Mouse (Mus musculus) intestine, postnatal 0 days (tissue): ENCODE measurements around the gene Men1. TPM values are rescaled to one million over a fixed set of nuclear protein-coding genes. Genes with fewer than 3 reads are reported as not detected.

Experiments used
- ATAC-seq: fragments of 200-750 bp; cut with Nextera tagmentation; 2 replicates; pipeline ENCODE4 v1.8.0; 2017; ENCODE audit warnings: mild to moderate bottlenecking, moderate TSS enrichment, moderate library complexity
- H3K27ac ChIP-seq: fragments of 300-500 bp; sonication (generic); 2 replicates; pipeline ENCODE4 v1.5.1; 2014; ENCODE audit warnings: mild to moderate bottlenecking, low read depth, low read length, moderate library complexity
- H3K27me3 ChIP-seq: fragments of 300-500 bp; sonication (generic); replicated peaks from 2 replicates; pipeline ENCODE4 v1.6.1; 2014; ENCODE audit warnings: low read length, mixed read lengths; ENCODE audit not compliant: control insufficient read depth, insufficient read depth
- H3K36me3 ChIP-seq: fragments of 300-500 bp; sonication (generic); 2 replicates; pipeline ENCODE4 v1.6.1; 2014; ENCODE audit warnings: mild to moderate bottlenecking, moderate library complexity; ENCODE audit not compliant: control insufficient read depth, insufficient read depth
- H3K4me1 ChIP-seq: fragments of 300-500 bp; sonication (generic); replicated peaks from 2 replicates; pipeline ENCODE4 v1.6.1; 2014; ENCODE audit warnings: antibody characterized with exemption, low read length, mixed read lengths; ENCODE audit not compliant: control insufficient read depth, insufficient read depth
- H3K4me2 ChIP-seq: fragments of 300-500 bp; sonication (generic); replicated peaks from 2 replicates; pipeline ENCODE4 v1.6.1; 2014; ENCODE audit warnings: low read depth, mild to moderate bottlenecking, moderate library complexity
- H3K4me3 ChIP-seq: fragments of 300-500 bp; sonication (generic); 2 replicates; pipeline ENCODE4 v1.5.1; 2014; ENCODE audit warnings: low read depth, low read length
- H3K9ac ChIP-seq: fragments of 300-500 bp; sonication (generic); 2 replicates; pipeline ENCODE4 v1.6.1; 2014; ENCODE audit warnings: mild to moderate bottlenecking, low read depth, low read length
- H3K9me3 ChIP-seq: fragments of 300-500 bp; sonication (generic); 2 replicates; pipeline ENCODE4 v1.6.1; 2016; ENCODE audit warnings: mixed run types; ENCODE audit not compliant: control insufficient read depth
- CTCF ChIP-seq: sonication (generic); IDR thresholded peaks from 2 replicates; pipeline ENCODE4 v1.5.1; 2016; ENCODE audit warnings: low read depth, mild to moderate bottlenecking, control low read depth, antibody characterized with exemption, moderate library complexity
- WGBS: fragments of 180-500 bp; shearing (Covaris S2); extraction: QIAGEN DNeasy Blood & Tissue Kit; methylation state at CpG from one replicate; pipeline ENCODE4 v1.1.7; 2014; 5-methylcytosine and 5-hydroxymethylcytosine counted together
- polyA plus RNA-seq: library from polyadenylated mRNA; unstranded; fragments of >200 nt; fragmentation: Nextera tagmentation; extraction: Ambion mirVana; gene quantifications from 2 replicates; pipeline ENCODE4 v1.2.1, GENCODE M21; 2015

The Men1 gene
- polyA plus RNA-seq, 1 experiment from 2014 or later, result 17.1 TPM

DNA sequence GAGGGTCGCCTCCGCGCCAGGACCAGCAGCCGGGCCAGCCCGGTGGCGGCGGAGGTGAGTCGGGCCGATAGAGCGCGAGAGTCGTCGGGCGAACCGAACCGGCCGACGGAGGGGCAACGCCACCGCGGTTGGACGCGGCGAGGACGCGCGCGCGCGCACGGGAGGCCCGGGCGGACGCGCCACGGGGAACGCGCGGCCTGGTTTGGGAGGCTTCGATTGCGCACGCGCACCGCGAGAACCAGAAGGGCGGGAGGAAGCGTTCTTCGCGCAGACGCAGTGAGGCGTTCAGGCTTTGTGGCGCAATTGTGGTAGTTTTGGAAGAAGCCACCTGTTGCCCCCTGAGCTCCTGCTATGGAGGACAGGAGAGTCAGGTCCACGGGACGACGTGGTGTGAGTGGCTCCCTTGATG is 29.5 kb downstream of the Men1 start:
- Histone ChIP-seq H3K4me2 (peak overlapping the region; percentile 74), H3K27ac (peak overlapping the region; percentile 99), H3K9ac (peak overlapping the region; percentile 96), H3K27me3 (no peaks in the 10 kb centered on the region), H3K36me3 (peaks cover 33% of the 10 kb centered on the region), H3K4me3 (peak overlapping the region; percentile 88), H3K4me1 (peaks cover 3% of the 10 kb centered on the region; the same call in 1 of the 2 replicates), H3K9me3 (no peaks in the 10 kb centered on the region)
- under 1% methylated on average over 47 of the region's 55 CpGs for WGBS
- 0 out of 2 replicates have a peak, but pooled peaks have one; percentile 3 for ATAC-seq
- no peak; the same call in 1 of the 2 replicates for TF ChIP-seq CTCF

GRCm38 (mm10) chr19:6364842-6365241 is 30.1 kb downstream of the Men1 start:
- no peak overlapping the region for H3K27ac ChIP-seq
- peaks cover 38% of the 10 kb centered on the region for H3K36me3 ChIP-seq
- no peak for TF ChIP-seq CTCF
- H3K4me1 ChIP-seq, result peaks cover 3% of the 10 kb centered on the region; the same call in 1 of the 2 replicates
- peak overlapping the region; percentile 74 for H3K4me2 ChIP-seq
- WGBS, result 2% methylated on average over 2 of the region's 2 CpGs
- H3K9me3 ChIP-seq, result no peaks in the 10 kb centered on the region
- peak overlapping the region; percentile 88 for H3K4me3 ChIP-seq
- H3K9ac ChIP-seq, result peak overlapping the region; percentile 96
- no peaks in the 10 kb centered on the region for H3K27me3 ChIP-seq
- ATAC-seq, result no peak

DNA sequence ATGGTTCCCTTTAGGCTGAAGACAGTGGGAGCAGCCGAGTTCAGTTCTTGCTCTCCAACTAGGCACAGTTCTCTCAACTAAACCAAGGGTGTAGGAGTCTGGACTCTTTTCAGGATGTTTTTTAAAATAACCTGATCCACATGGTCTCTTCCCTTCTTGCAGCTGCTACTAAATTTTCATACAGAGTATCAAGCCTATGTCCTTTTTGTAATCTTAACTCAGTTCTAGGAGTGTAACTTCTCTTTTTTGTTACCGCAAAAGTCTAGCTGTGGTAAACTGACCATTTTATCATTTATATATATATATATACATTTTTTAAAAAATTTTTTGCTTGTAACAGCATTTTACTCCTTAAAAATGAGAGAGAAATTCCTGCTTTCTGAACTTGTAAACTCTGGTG is 35.4 kb downstream of the Men1 start:
- H3K36me3 ChIP-seq, result peaks cover 89% of the 10 kb centered on the region
- no peak for TF ChIP-seq CTCF

DNA sequence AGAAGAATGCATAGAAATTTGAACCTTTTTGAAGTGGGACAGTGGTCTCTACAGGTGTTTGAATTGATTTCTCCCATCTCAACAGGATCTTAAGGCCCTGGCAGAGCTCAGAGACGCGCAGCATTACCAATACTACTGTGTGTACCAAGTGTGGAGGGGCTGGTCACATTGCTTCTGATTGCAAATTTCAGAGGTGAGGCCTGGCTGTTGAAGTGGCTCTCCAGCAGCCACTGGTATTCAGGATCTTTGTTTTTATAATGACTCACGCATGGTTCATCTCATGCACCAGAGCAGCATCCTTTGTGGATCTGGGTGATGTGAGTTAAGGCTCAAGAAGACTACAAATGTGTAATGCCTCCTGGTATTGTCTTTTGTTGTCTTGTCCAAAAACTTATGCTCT is 37.7 kb downstream of the Men1 start:
- H3K4me1 ChIP-seq, result no peaks in the 10 kb centered on the region
- no peaks in the 10 kb centered on the region for H3K27me3 ChIP-seq
- no peak overlapping the region for H3K9ac ChIP-seq
- H3K4me3 ChIP-seq, result no peak overlapping the region
- ATAC-seq, result no peak
- TF ChIP-seq CTCF, result no peak
- no peak overlapping the region for H3K4me2 ChIP-seq
- H3K36me3 ChIP-seq, result peaks cover 94% of the 10 kb centered on the region
- WGBS, result 97% methylated on average over 3 of the region's 3 CpGs
- no peak overlapping the region for H3K27ac ChIP-seq
- no peaks in the 10 kb centered on the region for H3K9me3 ChIP-seq

More for the DNA sequence above, 35.4 kb downstream of the Men1 start:
- Histone ChIP-seq H3K4me1 (no peaks in the 10 kb centered on the region), H3K9ac (no peak overlapping the region), H3K4me3 (no peak overlapping the region), H3K9me3 (no peaks in the 10 kb centered on the region), H3K27ac (no peak overlapping the region), H3K27me3 (no peaks in the 10 kb centered on the region), H3K4me2 (no peak overlapping the region)
- WGBS, result 85% methylated on average over 2 of the region's 2 CpGs
- no peak for ATAC-seq

- Histone ChIP-seq H3K4me3 (no peak overlapping the region), H3K27me3 (no peaks in the 10 kb centered on the region), H3K9ac (no peak overlapping the region), H3K4me1 (no peaks in the 10 kb centered on the region), H3K4me2 (no peak overlapping the region), H3K36me3 (peaks cover 95% of the 10 kb centered on the region), H3K9me3 (no peaks in the 10 kb centered on the region), H3K27ac (no peak overlapping the region)
- TF ChIP-seq CTCF, result peak; percentile 86
- 64% methylated on average over 12 of the region's 12 CpGs for WGBS
- peak; percentile 26 for ATAC-seq
Observed at GRCm38 (mm10) chr19:6373539-6374400, 39.0 kb downstream of the Men1 start.

- H3K9me3 ChIP-seq, result no peaks in the 10 kb centered on the region
- 99% methylated on average over 10 of the region's 10 CpGs for WGBS
- no peak overlapping the region for H3K27ac ChIP-seq
- peaks cover 97% of the 10 kb centered on the region for H3K36me3 ChIP-seq
- no peak for TF ChIP-seq CTCF
- no peak overlapping the region for H3K4me2 ChIP-seq
- no peak overlapping the region for H3K9ac ChIP-seq
- no peaks in the 10 kb centered on the region for H3K27me3 ChIP-seq
- H3K4me1 ChIP-seq, result no peaks in the 10 kb centered on the region
- no peak for ATAC-seq
- H3K4me3 ChIP-seq, result no peak overlapping the region
Observed at GRCm38 (mm10) chr19:6374571-6374970, 39.8 kb downstream of the Men1 start.
